Mouse (Mus musculus) forebrain, embryonic 15.5 days (tissue): ENCODE measurements around the gene Zfp740. TPM values are rescaled to one million over a fixed set of nuclear protein-coding genes. Genes with fewer than 3 reads are reported as not detected.
"Not testable (repeated sequence)": the region's sequence is repeated elsewhere in the genome, so short reads cannot be mapped to it uniquely, and the experiment has no call there.

Experiments
- ATAC-seq: fragments of 200-750 bp; cut with Nextera tagmentation; replicated peaks from 2 replicates; pipeline ENCODE4 v1.8.0; 2017; ENCODE audit warnings: mild to moderate bottlenecking, moderate TSS enrichment, moderate library complexity
- H3K27ac ChIP-seq: fragments of 300-500 bp; sonication (generic); replicated peaks from 2 replicates; pipeline ENCODE4 v1.5.1; 2015; ENCODE audit warnings: mild to moderate bottlenecking, inconsistent platforms
- H3K27me3 ChIP-seq: fragments of 300-500 bp; sonication (generic); 2 replicates; pipeline ENCODE4 v1.6.1; 2015; ENCODE audit warnings: inconsistent platforms
- H3K36me3 ChIP-seq: fragments of 300-500 bp; sonication (generic); 2 replicates; pipeline ENCODE4 v1.6.1; 2015; ENCODE audit warnings: mild to moderate bottlenecking, inconsistent platforms
- H3K4me1 ChIP-seq: fragments of 300-500 bp; sonication (generic); 2 replicates; pipeline ENCODE4 v1.6.1; 2015; ENCODE audit warnings: inconsistent platforms
- H3K4me2 ChIP-seq: fragments of 300-500 bp; sonication (generic); replicated peaks from 2 replicates; pipeline ENCODE4 v1.6.1; 2015; ENCODE audit warnings: mild to moderate bottlenecking, inconsistent platforms
- H3K4me3 ChIP-seq: fragments of 300-500 bp; sonication (generic); 2 replicates; pipeline ENCODE4 v1.5.1; 2015; ENCODE audit warnings: mild to moderate bottlenecking, inconsistent platforms
- H3K9ac ChIP-seq: fragments of 300-500 bp; sonication (generic); replicated peaks from 2 replicates; pipeline ENCODE4 v1.6.1; 2015; ENCODE audit warnings: mild to moderate bottlenecking, inconsistent platforms
- H3K9me3 ChIP-seq: fragments of 300-500 bp; sonication (generic); 2 replicates; pipeline ENCODE4 v1.6.1; 2016; ENCODE audit warnings: inconsistent platforms
- WGBS: fragments of 180-500 bp; shearing (Covaris S2); methylation state at CpG from one replicate; pipeline ENCODE4 v1.1.7; 2015; ENCODE audit warnings: mixed read lengths; 5-methylcytosine and 5-hydroxymethylcytosine counted together
- polyA plus RNA-seq: library from polyadenylated mRNA; unstranded; fragments of >200 nt; fragmentation: Nextera tagmentation; extraction: Ambion mirVana; gene quantifications from 2 replicates; pipeline ENCODE4 v1.2.1, GENCODE M21; 2015

The Zfp740 gene
- polyA plus RNA-seq, 1 experiment from 2014 or later = 94.0 TPM

DNA sequence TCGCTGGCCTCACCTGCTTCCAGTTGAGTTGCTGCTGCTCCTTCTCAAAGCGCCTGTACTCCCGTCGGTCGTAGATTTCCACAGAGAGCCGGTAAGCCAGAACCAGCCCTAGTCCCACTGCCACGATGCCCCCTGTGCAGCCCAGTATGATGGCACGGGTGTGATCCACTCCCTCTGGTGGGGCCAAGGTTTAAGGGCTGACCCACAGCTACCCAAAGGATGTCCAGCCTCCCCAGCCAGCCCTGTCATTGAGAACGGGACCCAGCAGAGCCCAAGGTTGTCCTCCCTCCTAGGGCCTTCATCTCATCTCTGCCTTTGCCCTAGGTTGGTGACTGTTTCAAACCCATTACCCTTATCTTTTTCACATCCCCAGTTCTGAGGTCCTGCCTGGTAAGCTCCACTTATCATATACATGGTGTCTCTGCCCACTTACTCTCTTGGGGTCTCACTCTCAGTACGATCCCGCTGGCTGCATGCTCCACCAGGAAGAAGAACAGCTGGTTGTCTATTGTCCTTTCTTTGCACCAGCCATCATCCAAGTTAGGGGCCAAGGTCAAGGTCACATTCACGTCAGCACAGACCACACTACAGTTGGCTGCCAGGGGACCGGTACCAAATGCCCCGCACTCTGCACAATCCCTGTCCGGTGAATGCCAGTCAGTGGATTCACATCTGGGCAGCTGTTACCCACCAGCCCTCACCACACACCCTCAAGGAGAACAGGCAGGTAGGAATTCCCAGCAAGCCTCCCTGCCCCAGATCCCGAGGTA is 13.6 kb downstream of the Zfp740 start:
- Histone ChIP-seq H3K4me1 (no peaks in the 10 kb centered on the region), H3K4me3 (no peak overlapping the region), H3K27ac (no peak overlapping the region), H3K4me2 (no peak overlapping the region), H3K9ac (no peak overlapping the region), H3K9me3 (no peaks in the 10 kb centered on the region), H3K36me3 (peaks cover 44% of the 10 kb centered on the region), H3K27me3 (no peaks in the 10 kb centered on the region)
- ATAC-seq = no peak
- WGBS = 88% methylated on average over 16 of the region's 16 CpGs

DNA sequence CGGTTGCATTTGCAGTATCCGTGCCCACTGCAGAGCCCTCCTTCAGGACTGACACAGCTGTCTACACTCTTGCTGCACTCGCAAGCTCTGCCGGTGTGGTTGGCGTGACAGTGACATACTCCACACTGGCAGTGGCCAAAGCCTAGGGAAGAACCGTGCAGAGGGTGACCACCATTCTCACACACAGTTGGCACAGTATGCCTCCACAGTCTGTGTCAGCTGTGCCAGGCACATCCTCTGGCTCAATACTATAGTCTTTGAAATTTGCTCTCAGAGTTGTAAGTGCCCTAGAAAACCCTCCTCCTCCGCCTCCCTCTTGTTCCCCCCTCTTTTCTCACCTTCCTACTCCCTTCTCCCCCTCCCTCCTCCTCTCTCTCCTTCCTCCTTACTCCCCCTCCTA is 14.3 kb downstream of the Zfp740 start:
- Histone ChIP-seq H3K36me3 (peaks cover 38% of the 10 kb centered on the region), H3K4me1 (no peaks in the 10 kb centered on the region), H3K4me3 (no peak overlapping the region), H3K9me3 (no peaks in the 10 kb centered on the region), H3K27ac (no peak overlapping the region), H3K27me3 (no peaks in the 10 kb centered on the region), H3K4me2 (no peak overlapping the region), H3K9ac (no peak overlapping the region)
- ATAC-seq = no peak
- 82% methylated on average over 7 of the region's 7 CpGs for WGBS

DNA sequence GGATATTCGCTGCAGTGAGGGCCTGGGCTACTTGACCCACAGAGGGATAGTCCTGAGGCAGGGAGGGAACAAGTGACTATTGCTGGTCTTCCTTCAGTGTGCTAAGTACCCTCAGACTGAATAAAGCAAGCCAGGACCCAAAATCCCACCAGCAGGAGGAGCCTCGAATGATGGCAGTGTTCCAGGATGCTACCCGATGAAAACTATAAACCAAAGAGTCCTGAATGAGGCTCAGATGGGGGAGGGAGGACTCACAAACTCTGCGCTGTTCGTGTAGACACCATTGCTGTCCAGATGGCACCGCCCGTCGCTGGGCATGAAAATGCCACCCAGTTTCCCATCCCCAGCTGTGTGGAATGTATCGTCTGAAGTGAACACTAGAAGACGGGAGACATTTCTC is 19.3 kb downstream of the Zfp740 start:
- 49% methylated on average over 10 of the region's 10 CpGs for WGBS
- peaks cover 15% of the 10 kb centered on the region for H3K4me1 ChIP-seq
- no peak for ATAC-seq
- H3K4me2 ChIP-seq = no peak overlapping the region
- peaks cover 7% of the 10 kb centered on the region; the same call in 1 of the 2 replicates for H3K27me3 ChIP-seq
- no peak overlapping the region for H3K4me3 ChIP-seq
- no peak overlapping the region for H3K9ac ChIP-seq
- peaks cover 2% of the 10 kb centered on the region; the same call in 1 of the 2 replicates for H3K36me3 ChIP-seq
- H3K9me3 ChIP-seq = no peaks in the 10 kb centered on the region
- no peak overlapping the region for H3K27ac ChIP-seq

DNA sequence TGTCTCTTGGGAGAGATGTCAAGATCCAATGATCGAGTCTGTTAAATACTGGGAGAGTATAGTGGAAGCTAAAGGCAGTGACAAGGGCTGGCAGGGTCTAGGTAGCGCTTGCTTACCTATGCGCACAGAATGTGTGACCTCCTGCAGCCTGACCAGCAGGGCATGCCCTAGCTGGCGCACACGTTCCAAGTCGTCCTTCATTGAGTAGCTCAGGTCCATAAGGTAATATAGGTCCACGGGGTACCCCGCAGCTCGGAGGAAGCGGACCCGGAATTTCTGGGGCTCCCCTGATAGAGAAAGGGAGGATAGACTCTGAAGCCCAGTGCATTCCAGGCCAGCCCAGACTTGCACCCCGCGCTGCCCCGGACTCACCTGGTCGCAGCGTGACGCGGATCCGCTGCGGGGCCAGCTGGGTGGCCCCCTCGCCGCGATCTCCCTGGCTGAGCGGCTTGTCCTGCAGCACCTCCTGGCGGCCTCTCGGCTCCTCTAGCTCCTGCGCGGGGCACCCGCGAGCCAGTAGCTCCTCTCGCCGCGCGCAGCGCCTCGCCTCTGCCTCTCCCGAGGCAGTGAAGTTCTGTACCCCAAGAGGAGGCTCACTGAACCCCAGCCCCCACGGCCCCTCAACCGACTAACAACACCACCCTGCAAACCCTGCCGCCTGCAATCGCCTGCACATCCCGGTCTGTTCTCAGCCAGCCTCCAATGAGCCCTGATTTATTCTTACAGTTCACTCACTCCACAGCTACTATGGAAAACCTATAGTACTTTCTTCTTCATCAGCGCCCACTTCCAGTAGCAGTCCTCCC is 21.3 kb downstream of the Zfp740 start:
- Histone ChIP-seq H3K4me1 (peaks cover 15% of the 10 kb centered on the region), H3K4me3 (peak overlapping the region; percentile 42), H3K9ac (peak overlapping the region; percentile 44), H3K27me3 (peaks cover 7% of the 10 kb centered on the region; the same call in 1 of the 2 replicates), H3K36me3 (no peaks in the 10 kb centered on the region), H3K27ac (no peak overlapping the region), H3K9me3 (no peaks in the 10 kb centered on the region), H3K4me2 (peak overlapping the region; percentile 87)
- peak; percentile 89 for ATAC-seq
- 2% methylated on average over 43 of the region's 43 CpGs for WGBS

DNA sequence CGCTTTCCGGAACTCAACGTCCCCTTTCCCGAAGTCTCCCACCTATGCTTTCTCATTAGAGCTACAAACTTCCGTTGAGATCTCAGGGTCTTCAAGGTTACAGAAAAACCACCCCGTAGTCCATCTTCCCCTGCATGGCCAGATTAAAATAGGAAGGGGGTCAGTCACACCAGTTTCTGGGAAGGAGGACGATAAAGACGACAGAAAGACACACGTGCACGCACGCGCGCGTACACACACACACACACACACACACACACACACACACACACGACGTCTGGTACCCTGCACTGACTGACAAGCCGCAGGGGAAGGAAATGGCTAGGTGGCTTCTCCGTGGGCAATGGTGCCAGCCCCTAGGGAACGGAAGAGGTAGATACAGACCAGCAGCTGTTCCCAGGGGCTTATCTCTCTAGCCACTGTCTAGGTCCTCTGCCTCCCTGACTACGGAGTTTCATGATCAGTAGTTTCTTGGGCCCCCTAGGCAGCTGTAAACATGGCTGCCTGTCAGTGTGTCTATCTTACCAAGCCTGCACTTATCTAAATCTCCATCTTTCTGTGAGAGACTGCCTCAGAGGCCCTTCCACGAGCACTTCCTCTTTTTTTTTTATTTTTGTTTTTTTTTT is 22.1 kb downstream of the Zfp740 start:
- H3K4me1 ChIP-seq = peaks cover 15% of the 10 kb centered on the region
- no peaks in the 10 kb centered on the region for H3K36me3 ChIP-seq
- WGBS = 13% methylated on average over 21 of the region's 21 CpGs
- H3K4me2 ChIP-seq = peak overlapping the region; percentile 87
- no peaks in the 10 kb centered on the region for H3K9me3 ChIP-seq
- ATAC-seq = peak; percentile 42; the same call in 1 of the 2 replicates
- H3K9ac ChIP-seq = no peak overlapping the region
- H3K27me3 ChIP-seq = peaks cover 7% of the 10 kb centered on the region; the same call in 1 of the 2 replicates
- H3K4me3 ChIP-seq = peak overlapping the region; percentile 42
- no peak overlapping the region for H3K27ac ChIP-seq

DNA sequence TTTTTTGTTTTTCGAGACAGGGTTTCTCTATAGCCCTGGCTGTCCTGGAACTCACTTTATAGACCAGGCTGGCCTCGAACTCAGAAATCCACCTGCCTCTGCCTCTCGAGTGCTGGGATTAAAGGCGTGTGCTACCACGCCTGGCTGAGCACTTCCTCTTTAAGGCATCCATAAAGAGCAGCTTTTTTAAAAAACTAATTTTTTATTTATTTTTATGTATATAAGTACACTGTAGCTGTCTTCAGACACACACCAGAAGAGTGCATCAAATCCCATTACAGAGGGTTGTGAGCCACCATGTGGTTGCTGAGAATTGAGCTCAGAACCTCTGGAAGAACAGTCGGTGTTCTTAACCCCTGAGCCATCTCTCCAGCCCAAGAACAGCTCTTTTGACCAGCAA is 22.6 kb downstream of the Zfp740 start:
- not testable (repeated sequence) for H3K27ac ChIP-seq, H3K4me2 ChIP-seq, H3K36me3 ChIP-seq, H3K27me3 ChIP-seq, H3K4me3 ChIP-seq, ATAC-seq, H3K9me3 ChIP-seq, H3K9ac ChIP-seq
- H3K4me1 ChIP-seq = peaks cover 15% of the 10 kb centered on the region
- 77% methylated on average over 6 of the region's 6 CpGs for WGBS

DNA sequence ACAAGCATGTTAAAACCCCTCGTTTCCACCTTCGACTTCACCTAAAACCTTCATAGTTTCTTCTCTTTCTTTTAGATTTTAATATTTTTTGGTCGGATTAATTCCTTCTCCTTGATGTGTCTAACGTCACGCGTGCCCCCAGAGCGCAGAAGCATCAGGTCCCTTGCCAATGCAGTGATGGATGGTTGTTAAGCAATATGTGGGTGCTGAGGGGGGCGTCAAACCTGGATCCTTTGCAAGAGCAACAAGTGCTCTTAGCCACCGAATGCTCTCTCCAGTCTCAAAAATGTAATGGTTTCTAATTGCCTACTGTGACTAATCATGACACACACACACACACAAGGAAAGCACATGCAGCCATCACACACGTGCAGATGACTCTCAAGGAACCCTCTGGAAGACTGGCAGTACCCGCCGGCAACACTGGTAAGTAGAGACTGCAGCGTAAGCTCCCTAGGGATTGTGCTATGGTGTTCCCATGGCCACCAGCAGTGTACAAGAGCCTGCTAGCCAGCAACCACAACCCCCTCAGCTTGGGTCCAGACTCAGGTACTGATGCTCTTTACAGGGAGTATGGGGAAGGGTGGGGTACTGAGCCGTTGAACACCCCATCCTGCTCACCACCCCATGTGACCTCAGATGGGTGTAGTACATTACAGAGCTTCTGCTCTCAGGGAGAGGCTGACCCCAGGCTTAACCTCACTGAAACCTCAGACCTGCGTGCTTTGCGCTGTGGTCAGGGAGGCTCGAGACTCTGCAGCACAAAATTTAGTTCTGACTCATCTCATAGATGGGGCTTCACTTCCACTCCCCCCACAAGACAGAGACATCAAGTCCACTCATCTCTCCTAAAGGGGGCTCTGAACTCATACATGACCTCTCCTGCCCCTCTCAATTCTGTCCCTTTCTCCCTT is 27.6 kb downstream of the Zfp740 start:
- H3K9me3 ChIP-seq = no peaks in the 10 kb centered on the region

DNA sequence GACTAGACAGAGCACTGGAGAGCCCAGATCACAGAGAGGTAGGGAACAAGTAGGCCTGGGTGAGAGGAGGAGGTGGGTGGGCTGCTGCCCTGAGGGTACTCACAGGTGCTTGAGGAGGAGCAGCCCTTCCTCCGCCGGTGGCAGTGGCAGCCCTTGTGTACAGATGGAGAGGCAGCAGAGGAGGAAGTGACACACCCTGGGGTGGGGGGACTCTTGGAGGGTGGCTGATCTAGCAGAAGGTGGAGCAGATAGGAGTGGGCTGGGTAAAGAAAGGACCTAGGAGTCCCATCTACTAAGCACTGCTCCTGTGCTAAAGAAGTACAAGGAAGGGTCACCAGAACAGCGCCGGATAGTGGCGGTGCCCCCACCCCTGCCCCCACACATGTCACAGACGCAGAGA is 28.7 kb downstream of the Zfp740 start, which contains the start of gene Itgb7:
Gene Itgb7, minus strand, starts transcription at position 197 of the 400 bp plus-strand sequence.
- H3K9ac ChIP-seq = no peak within 1 kb of the TSS
- no peaks in the 10 kb centered on the region for H3K27me3 ChIP-seq
- no peak within 1 kb of the TSS for H3K4me3 ChIP-seq
- 64% methylated on average over 6 of the region's 6 CpGs for WGBS
- peaks cover 4% of the 10 kb centered on the region; the same call in 1 of the 2 replicates for H3K4me1 ChIP-seq
- no peaks in the 10 kb centered on the region for H3K9me3 ChIP-seq
- H3K4me2 ChIP-seq = no peak within 1 kb of the TSS
- H3K36me3 ChIP-seq = no peaks in the 10 kb centered on the region
- H3K27ac ChIP-seq = no peak within 1 kb of the TSS
- ATAC-seq = no peak

More for the DNA sequence above, 27.6 kb downstream of the Zfp740 start:
- Histone ChIP-seq H3K27ac (no peak overlapping the region), H3K36me3 (no peaks in the 10 kb centered on the region), H3K4me2 (no peak overlapping the region), H3K4me1 (peaks cover 4% of the 10 kb centered on the region; the same call in 1 of the 2 replicates), H3K9ac (no peak overlapping the region), H3K27me3 (no peaks in the 10 kb centered on the region), H3K4me3 (no peak overlapping the region)
- no peak for ATAC-seq
- 83% methylated on average over 17 of the region's 17 CpGs for WGBS

GRCm38 (mm10) chr15:102232764-102233163 is 29.7 kb downstream of the Zfp740 start:
- H3K27ac ChIP-seq = no peak overlapping the region
- H3K4me2 ChIP-seq = no peak overlapping the region
- H3K9ac ChIP-seq = no peak overlapping the region
- H3K9me3 ChIP-seq = no peaks in the 10 kb centered on the region
- no peak for ATAC-seq
- H3K4me3 ChIP-seq = no peak overlapping the region
- H3K4me1 ChIP-seq = peaks cover 4% of the 10 kb centered on the region; the same call in 1 of the 2 replicates
- no peaks in the 10 kb centered on the region for H3K27me3 ChIP-seq
- H3K36me3 ChIP-seq = no peaks in the 10 kb centered on the region
- 85% methylated on average over 7 of the region's 7 CpGs for WGBS

DNA sequence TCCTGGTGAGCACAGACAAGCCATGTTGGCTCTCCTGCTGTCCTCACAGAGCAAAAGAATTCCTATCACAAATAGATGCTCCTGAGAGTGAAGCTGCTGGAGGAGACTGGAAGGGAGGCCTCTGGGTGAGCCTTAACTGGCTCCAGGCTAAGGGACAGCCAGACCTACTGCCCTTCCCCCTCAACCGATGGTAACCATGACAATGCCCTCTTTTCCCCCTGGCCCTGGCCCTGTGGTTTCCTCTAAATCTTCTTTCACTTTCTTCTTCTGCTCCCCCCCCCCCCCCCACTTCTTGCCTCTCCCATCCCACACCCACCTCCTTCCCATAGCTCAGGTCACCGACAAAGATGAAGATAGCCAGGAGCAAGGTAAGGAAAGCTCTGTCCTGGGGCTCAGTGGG is 30.8 kb downstream of the Zfp740 start:
- 35% methylated on average over 2 of the region's 2 CpGs for WGBS
- H3K4me1 ChIP-seq = peaks cover 4% of the 10 kb centered on the region; the same call in 1 of the 2 replicates

GRCm38 (mm10) chr15:102235371-102236027 is 32.5 kb downstream of the Zfp740 start:
- Histone ChIP-seq H3K27me3 (no peaks in the 10 kb centered on the region), H3K27ac (no peak overlapping the region), H3K4me3 (no peak overlapping the region), H3K4me1 (peaks cover 4% of the 10 kb centered on the region; the same call in 1 of the 2 replicates), H3K4me2 (no peak overlapping the region), H3K36me3 (no peaks in the 10 kb centered on the region), H3K9me3 (no peaks in the 10 kb centered on the region), H3K9ac (no peak overlapping the region)
- peak; percentile 21; the same call in 1 of the 2 replicates for ATAC-seq
- WGBS = 17% methylated on average over 21 of the region's 21 CpGs

More for the DNA sequence above, 30.8 kb downstream of the Zfp740 start:
- Histone ChIP-seq H3K4me2 (no peak overlapping the region), H3K27me3 (no peaks in the 10 kb centered on the region), H3K36me3 (no peaks in the 10 kb centered on the region), H3K9me3 (no peaks in the 10 kb centered on the region), H3K27ac (no peak overlapping the region), H3K4me3 (no peak overlapping the region), H3K9ac (no peak overlapping the region)
- ATAC-seq = no peak
